Mouse (Mus musculus): ENCODE data around the gene Rapgef1.
"Not testable (repeated sequence)": the region's sequence is repeated elsewhere in the genome, so short reads cannot be mapped to it uniquely, and the experiment has no call there.

The Rapgef1 gene

DNA sequence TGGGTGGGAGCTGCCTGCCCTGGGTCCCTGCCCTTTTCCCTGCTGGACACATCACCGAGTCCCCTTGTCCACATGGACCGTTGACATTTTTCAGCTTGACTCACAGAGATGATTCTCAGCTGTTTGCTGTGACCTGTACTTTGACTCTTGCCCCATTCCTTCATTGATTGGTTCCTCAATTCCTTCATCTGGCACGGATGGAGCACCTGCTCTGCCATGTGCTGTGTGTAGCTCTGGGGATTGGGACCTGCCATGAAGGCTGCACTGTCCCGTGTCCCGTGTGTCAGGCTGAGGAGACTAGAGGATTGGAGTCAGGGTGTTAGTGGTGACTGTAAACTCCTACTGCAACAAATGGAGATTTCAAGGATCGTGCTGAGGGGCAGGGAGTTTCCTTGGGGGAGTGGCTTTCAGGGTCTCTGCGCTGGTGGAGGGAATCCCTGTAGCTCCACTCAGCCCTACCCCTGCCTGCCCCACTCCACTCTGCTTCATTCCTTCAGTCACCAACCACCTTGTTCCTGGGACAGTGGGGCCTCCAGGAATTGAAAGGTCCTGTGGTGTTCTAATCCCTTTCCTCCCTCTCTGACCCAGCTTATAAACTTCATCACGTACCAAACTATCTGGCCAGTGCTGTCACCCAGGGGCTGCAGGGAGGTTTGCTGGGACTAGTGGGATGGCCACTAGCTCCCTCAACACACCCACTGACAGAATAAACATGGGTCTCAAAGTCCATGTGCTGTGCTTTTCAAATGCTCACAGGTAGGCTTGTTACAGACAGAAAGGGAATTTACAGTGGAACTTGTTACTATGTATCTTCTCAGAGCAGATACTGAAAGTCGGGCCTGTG lies 3.9 kb downstream of the Rapgef1 start:
- DNase-seq (ENCODE audit: low read depth) = no peak

DNA sequence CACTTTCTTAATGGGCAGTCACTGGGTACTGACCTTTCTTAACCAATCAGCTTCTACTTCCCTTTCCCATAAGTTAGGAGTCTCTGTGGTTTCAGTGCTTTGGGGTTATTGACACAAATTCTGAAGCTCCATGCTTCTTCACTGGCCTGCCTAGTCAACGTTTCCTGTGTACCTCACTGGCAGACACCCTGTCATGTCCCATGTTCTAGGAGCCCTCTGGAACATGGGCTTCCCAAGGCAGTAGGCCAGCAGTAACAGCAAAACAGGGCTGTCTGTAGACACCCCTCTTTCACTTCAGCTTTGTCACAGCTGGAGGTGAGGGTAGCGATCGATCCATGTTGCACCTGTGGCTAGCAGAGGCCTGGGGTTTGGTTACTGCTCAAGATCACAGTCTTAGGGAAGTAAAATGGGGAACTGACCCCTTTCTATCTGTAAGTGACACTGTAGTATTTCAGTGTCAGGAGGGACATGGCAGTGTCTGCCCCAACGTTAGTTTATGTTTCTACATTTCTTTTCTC lies 4.6 kb downstream of the Rapgef1 start:
- no peak for DNase-seq (ENCODE audit: low read depth)

DNA sequence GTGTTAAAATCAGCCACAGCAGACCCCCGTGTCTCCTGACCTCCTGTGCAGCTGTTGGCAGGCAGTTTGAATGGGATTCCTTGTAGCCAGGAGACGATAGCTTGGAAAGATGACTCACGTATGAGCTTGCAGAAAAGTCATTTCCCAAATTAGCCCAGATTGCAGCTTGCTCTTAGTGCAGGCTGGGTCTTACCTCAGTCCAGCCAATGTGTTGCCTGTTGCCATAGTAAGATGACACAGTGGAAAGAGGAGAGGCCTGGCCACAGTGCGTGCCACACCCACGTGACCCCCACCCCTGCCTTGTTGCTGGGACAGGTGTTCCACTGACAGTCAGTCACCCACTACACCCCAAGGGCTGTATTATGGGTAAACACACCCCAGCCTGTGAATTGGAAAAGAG lies 5.2 kb downstream of the Rapgef1 start:
- peak; percentile 84 for DNase-seq (ENCODE audit: low read depth)

DNA sequence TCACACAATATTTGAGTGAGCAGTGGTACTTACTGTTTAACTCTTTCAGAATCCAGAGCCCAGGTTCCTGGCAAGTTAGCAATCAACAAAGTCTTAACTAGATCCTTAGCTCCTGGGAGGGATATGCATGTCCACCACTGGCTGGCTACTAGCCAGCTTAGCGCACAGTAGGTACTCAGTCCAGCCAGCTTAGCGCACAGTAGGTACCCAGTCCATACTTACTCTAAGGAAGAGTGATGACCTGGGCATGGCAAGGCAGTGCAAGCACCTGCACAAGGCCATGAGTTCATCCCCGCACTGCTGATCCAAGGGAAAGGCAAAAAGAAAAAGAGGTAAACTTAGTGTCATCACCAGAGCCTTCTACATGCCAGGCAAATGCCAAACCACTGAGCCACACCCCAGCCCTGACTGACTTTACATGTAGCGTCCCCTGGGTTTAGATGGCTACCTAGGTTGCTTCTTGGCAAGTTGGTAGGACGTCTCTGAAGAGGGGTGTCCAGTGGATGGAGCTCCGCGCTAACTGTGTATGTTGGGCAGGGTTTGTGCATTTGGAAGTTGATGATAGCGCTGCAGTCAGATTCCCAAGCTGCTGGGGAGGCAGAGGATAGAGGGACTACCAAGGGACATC lies 6.2 kb downstream of the Rapgef1 start:
- no peak for DNase-seq (ENCODE audit: low read depth)

DNA sequence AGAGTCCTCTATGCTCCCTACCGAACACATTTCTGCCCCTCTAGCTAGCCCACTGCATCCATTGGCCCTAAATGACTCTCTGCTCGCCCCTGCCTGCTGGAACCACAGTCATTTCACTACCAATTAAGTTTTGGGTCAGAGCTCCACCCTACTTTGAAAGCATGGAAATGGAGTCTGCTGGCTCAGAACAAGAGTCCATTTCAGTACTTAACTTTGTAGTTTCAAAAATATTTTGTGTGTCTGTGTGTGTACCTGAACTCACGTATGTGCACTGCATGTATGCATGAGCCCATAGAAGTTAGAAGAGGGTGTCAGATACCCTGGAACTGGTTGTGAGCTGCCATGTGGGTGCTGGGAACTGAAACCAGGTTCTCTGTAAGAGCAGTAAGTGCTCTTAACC lies 7.8 kb downstream of the Rapgef1 start:
- no peak for DNase-seq (ENCODE audit: low read depth)

DNA sequence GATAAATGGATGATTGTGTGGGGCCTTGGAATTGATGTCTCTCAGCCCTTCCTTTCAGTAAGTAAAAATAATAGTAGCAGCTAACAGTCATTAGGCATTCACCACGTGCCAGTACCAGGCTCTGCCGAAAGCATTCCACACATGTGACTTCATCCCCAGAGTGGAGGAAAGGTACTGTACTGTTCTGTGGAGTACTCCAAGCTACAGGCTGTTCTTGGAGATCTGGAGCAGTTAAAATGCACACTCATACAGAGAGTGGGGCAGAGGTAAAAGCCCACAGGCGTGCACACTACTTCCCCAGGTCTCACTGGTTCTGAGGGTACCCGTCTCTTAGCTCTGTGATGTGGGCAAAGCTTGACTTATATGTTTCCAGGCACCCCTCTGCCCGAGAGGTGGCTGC lies 8.7 kb downstream of the Rapgef1 start:
- DNase-seq (ENCODE audit: low read depth) = peak; percentile 57

DNA sequence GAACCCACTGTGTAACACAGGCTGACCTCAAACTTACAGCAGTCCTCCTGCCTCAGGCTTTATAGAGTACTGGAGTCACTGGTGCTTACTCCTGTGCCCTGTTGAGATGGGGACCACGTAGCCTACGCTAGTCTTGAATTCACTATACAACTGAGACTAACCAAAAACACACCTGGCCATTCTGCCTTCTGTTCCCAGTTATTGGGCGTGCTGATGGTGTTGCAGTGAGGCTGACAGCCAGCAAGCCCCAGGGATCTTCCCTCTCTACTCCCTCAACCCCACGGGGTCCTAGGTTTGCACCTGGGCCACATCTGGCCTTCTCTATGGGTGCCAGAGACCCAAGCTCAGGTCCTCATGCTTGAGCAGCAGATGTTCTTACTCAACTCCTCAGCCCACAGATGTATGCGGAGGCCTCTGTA lies 9.3 kb downstream of the Rapgef1 start:
- DNase-seq (ENCODE audit: low read depth) = no peak

DNA sequence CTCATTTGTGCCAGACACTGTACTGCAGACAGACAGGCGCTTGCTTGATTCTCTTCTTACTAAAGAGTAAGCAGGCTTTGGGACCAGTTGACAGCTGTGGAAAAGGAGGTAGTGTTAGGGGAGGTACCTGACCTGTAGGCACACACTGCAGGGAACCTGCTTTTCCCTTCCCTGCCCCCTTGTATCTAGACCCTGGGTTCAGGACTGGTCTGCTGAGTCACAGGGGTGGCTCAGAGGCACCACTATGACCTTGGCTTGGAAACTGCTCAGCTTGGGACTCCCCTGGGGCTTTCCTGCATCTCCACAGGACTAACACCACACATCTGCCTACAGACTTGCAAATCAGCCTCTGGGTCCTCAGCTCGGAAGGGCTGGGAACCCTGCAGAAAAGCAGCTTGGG lies 9.8 kb downstream of the Rapgef1 start:
- peak; percentile 64 for DNase-seq (ENCODE audit: low read depth)

DNA sequence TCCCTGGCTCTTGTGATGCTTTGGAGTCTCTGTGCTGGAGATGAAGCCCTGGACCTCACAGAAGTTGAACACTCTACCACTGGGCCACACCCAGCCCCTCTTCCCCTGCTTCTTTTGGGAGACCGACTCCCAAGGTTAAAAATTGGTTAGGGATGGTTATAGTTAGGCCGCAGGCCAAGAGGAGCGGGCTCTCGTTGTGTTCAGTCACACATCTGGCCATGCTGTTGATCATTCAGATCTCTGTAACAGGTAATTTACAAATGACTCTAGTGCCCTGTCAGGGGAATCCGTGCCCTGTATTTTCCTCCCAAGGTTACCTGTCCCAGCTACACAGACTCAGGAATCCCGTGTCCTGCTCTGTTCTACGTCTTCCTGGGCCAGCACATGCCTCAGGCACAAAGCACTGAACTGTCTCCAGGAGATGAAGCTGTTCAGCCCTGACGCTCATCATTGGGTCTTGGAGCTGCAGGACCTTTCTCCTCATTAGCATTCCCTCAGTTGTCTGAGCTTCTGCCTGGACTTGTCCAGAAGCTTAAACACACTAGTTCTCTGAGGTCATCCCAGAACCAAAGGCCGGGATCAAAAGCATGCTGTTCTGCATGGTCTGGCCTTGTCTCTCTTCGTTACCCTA lies 10.7 kb downstream of the Rapgef1 start:
- DNase-seq (ENCODE audit: low read depth) = no peak

DNA sequence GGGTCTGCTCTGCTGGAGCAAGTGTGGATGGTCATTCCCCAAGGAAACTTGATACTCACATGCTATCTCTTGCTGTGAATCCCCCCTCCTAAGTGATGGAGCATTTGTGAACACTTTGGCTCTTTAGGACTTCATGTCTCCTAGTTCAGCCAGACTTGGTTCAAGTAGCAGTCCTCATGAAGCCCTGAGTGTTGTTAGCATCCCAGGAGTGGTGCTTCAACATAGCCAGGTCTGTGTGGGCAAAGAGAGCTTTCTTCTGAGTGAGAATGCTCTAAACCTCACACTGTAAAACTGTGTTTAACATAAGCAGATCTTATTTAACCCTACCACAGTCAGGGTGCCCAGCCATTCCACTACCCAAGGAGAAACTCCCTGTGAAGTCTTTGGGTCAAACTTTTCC lies 11.5 kb downstream of the Rapgef1 start:
- DNase-seq (ENCODE audit: low read depth) = no peak

DNA sequence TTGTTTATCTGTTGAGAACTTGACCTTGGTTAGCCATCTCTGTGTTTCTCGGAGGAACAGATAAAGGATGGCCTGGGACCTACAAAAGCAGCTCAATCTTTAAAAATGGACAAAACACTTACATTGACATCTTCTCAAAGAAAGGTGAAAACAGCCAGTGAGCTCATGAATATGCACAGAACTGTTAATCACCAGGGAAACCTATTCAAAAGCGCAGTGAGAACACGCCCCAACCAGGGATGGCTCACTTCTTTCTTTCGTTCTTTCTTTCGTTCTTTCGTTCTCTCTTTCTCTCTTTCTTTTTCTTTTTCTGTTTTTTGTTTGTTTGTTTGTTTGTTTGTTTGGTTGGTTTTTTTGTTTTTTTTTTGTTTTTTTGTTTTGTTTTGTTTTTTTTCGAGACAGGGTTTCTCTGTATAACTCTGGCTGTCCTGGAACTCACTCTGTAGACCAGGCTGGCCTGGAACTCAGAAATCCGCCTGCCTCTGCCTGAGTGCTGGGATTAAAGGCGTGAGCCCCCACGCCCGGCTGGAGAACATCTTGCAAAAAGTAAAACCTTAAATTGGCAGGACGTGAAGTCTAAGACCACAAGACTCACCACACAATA lies 12.1 kb downstream of the Rapgef1 start:
- not testable (repeated sequence) for DNase-seq (ENCODE audit: low read depth)

DNA sequence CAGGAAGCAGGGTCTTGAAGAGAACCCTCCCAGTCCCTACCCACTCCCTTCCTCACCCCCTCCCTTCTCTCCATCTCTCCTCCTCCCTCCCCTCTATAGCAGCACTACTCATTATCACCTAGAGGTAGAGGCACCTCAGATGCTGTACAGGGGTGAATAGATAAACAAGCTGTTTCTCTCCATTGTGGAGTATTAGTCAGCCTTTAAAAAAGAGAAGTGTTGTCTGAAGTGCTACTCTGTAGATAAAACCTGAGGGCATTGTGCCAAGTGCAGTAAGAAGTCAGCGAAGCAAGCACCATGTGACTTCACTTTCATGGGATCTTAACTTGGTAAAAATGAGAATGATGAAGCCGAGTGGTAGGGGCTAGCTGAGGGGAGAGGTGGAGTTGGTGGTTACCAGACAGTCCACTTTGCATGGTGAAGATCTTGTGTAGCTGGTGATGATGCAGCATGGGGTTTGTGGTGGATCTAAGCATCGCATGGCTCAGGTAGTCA lies 12.7 kb downstream of the Rapgef1 start:
- DNase-seq (ENCODE audit: low read depth) = no peak

DNA sequence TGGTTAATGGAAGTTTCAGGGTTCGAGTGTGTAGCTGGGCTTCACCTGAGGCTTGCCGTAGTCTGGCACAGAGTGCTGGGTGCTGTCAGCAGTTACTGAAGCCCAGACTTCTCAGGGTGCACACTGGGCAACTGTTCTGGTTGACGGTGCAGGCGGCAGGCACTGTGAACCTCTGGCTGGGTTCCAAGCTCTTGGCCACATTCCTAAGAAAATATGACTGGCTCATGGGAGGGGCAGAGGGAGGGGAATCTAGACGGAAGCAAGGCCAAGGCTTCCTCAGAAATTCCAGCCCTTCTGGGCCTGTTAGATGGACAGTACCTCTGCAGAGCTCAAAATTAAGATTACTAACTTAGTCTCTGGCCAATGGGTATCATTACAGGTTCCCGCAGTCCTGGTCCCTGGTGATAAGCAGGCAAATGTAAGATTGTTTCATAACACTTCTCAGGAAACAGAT lies 13.6 kb downstream of the Rapgef1 start:
- peak; percentile 96 for DNase-seq (ENCODE audit: low read depth)

DNA sequence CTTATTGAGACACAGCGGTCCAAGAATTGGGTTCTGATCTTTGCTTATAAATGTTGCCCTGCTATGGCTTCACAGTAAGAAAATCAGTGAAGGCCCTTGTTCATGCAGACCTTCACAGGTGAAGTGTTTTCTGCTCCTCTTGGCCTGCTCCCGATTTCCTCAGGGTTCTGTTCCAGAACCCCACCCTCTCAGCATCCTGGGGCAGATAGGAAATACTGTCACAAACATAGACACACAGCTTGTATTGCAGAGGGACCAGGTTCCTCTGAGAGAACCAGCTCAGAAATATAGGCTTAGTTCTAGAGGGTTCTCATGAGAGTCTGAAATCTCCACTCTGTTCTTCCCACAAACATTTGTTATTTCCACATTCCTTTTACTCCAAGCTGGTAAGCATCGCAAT lies 14.3 kb downstream of the Rapgef1 start:
- no peak for DNase-seq (ENCODE audit: low read depth)

DNA sequence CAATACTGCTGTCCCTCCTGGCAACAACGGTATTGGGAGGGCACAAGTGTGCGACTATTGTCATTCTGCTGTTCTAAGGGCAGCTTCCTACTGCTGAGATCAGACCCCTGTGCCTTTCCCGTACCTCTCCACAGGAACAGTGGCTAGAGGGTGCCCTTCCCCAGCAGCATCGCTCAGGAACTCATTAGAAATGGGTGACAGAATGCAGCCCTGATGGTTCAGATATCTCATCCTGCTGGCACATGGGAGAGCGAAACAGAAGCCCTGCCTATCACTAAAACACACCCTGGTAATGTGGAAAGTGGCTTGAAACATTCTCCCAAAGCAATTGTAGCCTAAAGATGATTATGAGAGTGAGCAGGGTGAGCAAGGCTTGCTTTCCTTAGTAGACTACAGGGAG lies 15.0 kb downstream of the Rapgef1 start:
- DNase-seq (ENCODE audit: low read depth) = no peak

DNA sequence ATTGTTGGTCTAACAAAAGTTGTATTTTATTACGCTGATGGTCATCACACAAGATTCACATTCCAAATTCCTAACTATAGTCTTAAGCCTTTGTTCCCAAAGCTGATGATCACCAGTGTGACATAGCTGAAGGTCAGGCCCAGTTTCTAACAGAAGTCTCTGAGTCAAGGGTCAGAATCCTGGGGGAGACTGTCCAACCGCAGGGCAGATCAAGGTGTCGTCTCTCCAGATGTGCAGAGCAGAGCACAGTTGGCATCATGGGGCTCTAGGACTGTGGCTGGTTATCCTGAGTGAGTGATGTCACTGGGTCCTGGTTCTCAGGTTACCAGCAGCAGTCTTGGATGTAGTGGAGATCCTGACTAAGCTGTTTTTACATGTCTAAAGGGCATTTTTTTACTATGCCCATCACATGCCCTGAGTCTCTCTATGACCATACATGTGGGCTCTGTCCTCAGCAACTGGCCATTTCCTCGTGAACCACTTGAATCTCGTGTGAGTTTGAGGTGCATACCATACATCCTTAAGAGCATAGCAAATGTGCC lies 16.5 kb downstream of the Rapgef1 start:
- DNase-seq (ENCODE audit: low read depth) = peak; percentile 38

DNA sequence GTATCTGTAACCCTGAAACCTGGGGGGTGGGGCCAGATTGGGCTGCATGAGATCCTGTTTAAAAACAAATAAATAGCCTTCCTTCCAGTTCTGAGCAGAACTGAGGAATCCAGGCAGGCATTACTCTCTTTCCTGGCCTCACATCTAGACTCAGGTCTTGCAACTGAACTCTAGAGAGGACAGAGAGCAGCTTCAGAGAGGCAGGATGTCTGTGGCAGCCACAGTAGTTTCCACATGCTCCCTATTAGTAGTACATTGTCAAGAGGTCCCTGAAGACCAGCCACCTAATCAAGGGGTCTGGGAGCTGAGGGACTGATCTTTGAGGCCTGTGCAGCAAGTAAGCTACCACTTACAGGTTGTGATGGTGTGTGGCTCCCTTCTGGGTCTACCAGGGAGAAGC lies 18.0 kb downstream of the Rapgef1 start:
- DNase-seq (ENCODE audit: low read depth) = no peak

DNA sequence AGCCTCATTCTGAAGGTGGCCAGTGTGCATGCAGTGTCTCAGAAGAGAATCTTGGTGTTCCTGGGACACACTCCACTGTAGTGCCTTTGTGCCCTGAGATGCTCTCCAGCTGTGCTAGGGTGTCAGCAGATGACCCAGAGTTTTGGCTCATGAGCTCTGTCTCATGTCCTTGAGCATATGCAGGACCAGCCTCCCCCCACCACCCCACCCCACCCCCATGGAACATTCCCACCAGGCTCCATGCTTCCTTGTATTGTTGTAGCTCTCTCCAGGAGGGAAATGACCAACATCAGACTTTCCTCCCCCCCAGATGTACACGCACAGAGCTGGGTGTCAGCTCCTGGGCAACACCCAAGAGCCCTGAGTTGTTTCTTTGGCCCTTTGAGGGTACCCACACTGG lies 19.9 kb downstream of the Rapgef1 start:
- no peak for DNase-seq (ENCODE audit: low read depth)

DNA sequence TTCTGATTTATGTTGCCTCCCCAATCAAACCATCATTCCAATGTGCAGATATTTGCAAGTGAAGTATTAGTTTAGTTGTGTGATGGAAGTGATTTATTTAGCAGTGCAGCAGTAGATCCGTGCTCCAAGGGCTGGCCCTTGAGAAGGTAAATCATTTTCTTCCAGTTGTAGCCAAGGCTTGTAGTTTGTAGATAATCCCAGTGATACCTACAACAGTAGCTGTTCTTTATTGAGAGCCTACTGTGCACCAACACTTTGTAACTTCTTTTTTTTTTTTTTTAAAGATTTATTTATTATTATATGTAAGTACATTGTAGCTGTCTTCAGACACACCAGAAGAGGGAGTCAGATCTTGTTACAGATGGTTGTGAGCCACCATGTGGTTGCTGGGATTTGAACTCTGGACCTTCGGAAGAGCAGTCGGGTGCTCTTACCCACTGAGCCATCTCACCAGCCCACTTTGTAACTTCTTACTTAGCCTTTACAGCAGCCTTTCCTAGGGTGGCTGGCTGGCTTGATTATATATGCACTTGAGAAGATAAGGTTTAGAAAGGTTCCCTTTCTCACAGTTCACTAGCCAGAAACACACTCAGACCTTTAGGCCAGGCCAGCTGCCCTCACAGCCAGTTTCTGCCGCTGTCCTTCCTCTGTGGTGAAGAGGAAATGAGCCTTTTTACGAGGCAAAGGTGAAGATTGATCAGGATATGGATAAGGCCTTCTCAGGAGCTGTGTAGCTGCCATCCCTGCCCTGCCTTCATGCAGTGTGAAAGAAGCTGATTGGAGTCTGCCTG lies 20.6 kb downstream of the Rapgef1 start:
- no peak for DNase-seq (ENCODE audit: low read depth)

DNA sequence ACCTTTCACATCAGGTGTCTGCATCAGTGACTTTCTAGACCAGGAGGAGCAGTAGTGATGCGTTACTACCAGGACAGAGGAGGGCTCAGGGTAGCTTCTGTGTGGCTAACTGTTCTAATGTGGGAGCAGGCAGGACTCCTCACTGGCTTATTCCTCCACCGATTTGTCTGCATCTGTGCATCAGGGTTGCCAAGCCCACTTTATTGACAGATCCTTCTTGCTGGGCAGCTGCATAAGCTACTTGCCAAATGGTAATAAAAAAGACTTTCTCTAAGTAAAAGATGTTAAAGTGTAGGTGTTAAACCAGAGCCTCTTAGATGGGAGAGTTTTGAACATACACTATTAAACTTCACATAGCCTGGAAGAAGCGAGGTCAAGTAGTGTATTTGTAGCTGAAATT lies 22.2 kb downstream of the Rapgef1 start:
- no peak for DNase-seq (ENCODE audit: low read depth)

DNA sequence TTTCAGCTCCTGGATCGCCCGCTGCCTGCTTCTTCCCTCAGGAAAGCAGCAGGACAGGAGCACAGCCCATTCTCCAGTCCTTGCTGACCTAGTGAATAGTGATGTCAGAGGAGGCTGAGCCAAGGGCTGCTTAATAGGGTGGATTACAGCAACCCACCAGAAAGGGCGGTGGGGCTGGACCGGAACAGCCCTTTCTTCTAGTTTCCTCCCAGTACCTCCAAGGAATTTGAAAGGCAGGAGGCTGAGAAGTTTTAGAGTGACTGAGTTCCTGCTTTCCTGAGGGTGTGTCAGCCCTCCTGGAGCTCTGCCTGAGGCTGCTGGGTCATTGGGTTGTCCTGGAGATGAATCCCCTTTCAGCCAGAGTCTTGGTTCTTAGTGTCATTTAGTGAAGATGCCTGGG lies 23.9 kb downstream of the Rapgef1 start:
- DNase-seq (ENCODE audit: low read depth) = no peak

Measured in NIH3T3 (cell line).